Mouse (Mus musculus): ENCODE results near the gene Rabl6. TPM values are rescaled to one million over a fixed set of nuclear protein-coding genes. Genes with fewer than 3 reads are reported as not detected.

Rabl6 gene
- polyA plus RNA-seq, 1 experiment from 2014 or later = 75.9 TPM

- Histone ChIP-seq H3K36me3 (no peaks in the 10 kb centered on the region), H3K4me1 (replicated peaks) (peaks cover 12% of the 10 kb centered on the region), H3K9me3 (no peaks in the 10 kb centered on the region), H3K4me2 (replicated peaks) (peak within 1 kb of the TSS; percentile 74), H3K4me3 (replicated peaks) (peak within 1 kb of the TSS; percentile 51), H3K27me3 (peaks cover 30% of the 10 kb centered on the region), H3K27ac (peak within 1 kb of the TSS; percentile 56), H3K9ac (replicated peaks) (peak within 1 kb of the TSS; percentile 69)
- peak; percentile 94 for ATAC-seq
- 6% methylated on average over 34 of the region's 34 CpGs for WGBS
These were observed 13.2 kb upstream of the Rabl6 start, which contains the start of gene Tmem141 for GRCm38 (mm10) chr2:25621229-25622200. TSS of gene Tmem141 (minus strand) at chr2:25622005.

- no peaks in the 10 kb centered on the region for H3K9me3 ChIP-seq
- peaks cover 33% of the 10 kb centered on the region for H3K27me3 ChIP-seq
- H3K27ac ChIP-seq = no peak overlapping the region
- no peak for ATAC-seq
- WGBS = 92% methylated on average over 4 of the region's 4 CpGs
- H3K4me1 ChIP-seq (replicated peaks) = peaks cover 18% of the 10 kb centered on the region
- H3K36me3 ChIP-seq = no peaks in the 10 kb centered on the region
- no peak overlapping the region for H3K4me3 ChIP-seq (replicated peaks)
- peak overlapping the region; percentile 74 for H3K4me2 ChIP-seq (replicated peaks)
- H3K9ac ChIP-seq (replicated peaks) = no peak overlapping the region; the same call in 1 of the 2 replicates
These were observed 12.5 kb upstream of the Rabl6 start for GRCm38 (mm10) chr2:25620852-25621228.

- Histone ChIP-seq H3K4me2 (replicated peaks) (no peak overlapping the region), H3K4me1 (replicated peaks) (peaks cover 18% of the 10 kb centered on the region), H3K27ac (no peak overlapping the region), H3K36me3 (no peaks in the 10 kb centered on the region), H3K4me3 (replicated peaks) (no peak overlapping the region), H3K27me3 (peaks cover 38% of the 10 kb centered on the region), H3K9me3 (no peaks in the 10 kb centered on the region), H3K9ac (replicated peaks) (no peak overlapping the region)
- ATAC-seq = no peak
- WGBS = 81% methylated on average over 6 of the region's 6 CpGs
These were observed 12.1 kb upstream of the Rabl6 start for GRCm38 (mm10) chr2:25620386-25620785.

DNA sequence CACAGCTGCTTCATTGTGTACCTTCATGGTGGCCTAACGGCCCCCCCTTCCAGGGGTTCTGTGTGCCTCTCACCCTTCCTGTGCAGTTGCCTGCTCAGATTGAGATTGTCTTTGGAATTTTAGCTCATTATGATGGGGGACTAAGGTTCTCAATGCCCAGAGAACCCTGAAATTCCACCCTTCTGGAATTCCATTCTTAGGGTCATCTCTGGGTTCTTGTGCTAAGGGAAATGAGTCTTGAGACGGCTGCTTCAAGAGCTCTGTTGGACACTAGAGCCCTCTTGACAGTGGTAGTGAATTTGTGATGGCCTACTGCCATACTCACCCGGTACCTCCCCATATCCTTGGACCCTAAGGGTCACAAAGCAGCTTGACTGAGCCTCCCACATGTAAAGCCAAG lies 9.3 kb upstream of the Rabl6 start, which contains the start of gene Ccdc183:
Ccdc183 (minus strand) TSS at position 101 of the 400 bp plus-strand sequence.
- Histone ChIP-seq H3K27ac (no peak within 1 kb of the TSS), H3K9ac (replicated peaks) (no peak within 1 kb of the TSS), H3K36me3 (no peaks in the 10 kb centered on the region), H3K4me1 (replicated peaks) (peaks cover 18% of the 10 kb centered on the region), H3K9me3 (no peaks in the 10 kb centered on the region), H3K27me3 (peaks cover 44% of the 10 kb centered on the region), H3K4me2 (replicated peaks) (no peak within 1 kb of the TSS), H3K4me3 (replicated peaks) (no peak within 1 kb of the TSS)
- no peak for ATAC-seq
- 75% methylated on average over 3 of the region's 3 CpGs for WGBS

- Histone ChIP-seq H3K9ac (replicated peaks) (no peak overlapping the region), H3K4me3 (replicated peaks) (no peak overlapping the region), H3K27ac (no peak overlapping the region), H3K4me2 (replicated peaks) (no peak overlapping the region), H3K36me3 (no peaks in the 10 kb centered on the region), H3K9me3 (no peaks in the 10 kb centered on the region), H3K27me3 (peaks cover 44% of the 10 kb centered on the region), H3K4me1 (replicated peaks) (peaks cover 12% of the 10 kb centered on the region)
- WGBS = 23% methylated on average over 22 of the region's 22 CpGs
- no peak for ATAC-seq
These were observed 8.1 kb upstream of the Rabl6 start for GRCm38 (mm10) chr2:25616398-25616797.

GRCm38 (mm10) chr2:25608671-25609070 lies 350 bp upstream of the Rabl6 start:
- Histone ChIP-seq H3K4me3 (replicated peaks) (peak overlapping the region; percentile 81), H3K4me2 (replicated peaks) (peak overlapping the region; percentile 71), H3K4me1 (replicated peaks) (peaks cover 23% of the 10 kb centered on the region), H3K36me3 (no peaks in the 10 kb centered on the region), H3K9ac (replicated peaks) (peak overlapping the region; percentile 53), H3K27ac (peak overlapping the region; percentile 91; the same call in 1 of the 2 replicates), H3K9me3 (no peaks in the 10 kb centered on the region), H3K27me3 (peaks cover 7% of the 10 kb centered on the region)
- 73% methylated on average over 10 of the region's 10 CpGs for WGBS
- peak; percentile 43 for ATAC-seq

- H3K4me2 ChIP-seq (replicated peaks) = no peak overlapping the region
- H3K36me3 ChIP-seq = peaks cover 59% of the 10 kb centered on the region
- H3K9ac ChIP-seq (replicated peaks) = no peak overlapping the region
- H3K4me1 ChIP-seq (replicated peaks) = peaks cover 16% of the 10 kb centered on the region
- no peaks in the 10 kb centered on the region for H3K9me3 ChIP-seq
- no peak overlapping the region for H3K4me3 ChIP-seq (replicated peaks)
- no peaks in the 10 kb centered on the region for H3K27me3 ChIP-seq
- WGBS = 97% methylated on average over 5 of the region's 5 CpGs
- H3K27ac ChIP-seq = no peak overlapping the region
- no peak for ATAC-seq
These were observed 5.8 kb downstream of the Rabl6 start for GRCm38 (mm10) chr2:25602526-25602925.

DNA sequence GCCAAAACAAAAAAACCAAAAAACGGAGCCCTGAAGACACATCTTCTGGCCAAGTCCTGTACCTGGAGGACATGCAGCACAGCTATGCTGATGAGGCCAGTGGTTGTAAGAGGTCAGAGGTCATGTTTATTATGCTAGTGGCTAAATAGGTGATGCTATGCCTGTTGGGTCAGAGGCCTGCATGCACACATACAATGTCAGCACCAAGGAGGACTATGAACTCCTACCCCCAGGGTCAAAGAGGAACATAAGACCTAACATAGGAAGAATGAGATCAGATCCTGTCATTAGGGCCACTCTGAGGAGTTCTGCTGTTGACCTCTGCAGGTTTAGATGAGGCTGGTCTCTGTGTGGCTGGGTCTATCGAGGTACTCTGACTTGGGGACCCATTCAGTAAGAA lies 8.3 kb downstream of the Rabl6 start:
- ATAC-seq = no peak
- no peak overlapping the region for H3K4me2 ChIP-seq (replicated peaks)
- no peaks in the 10 kb centered on the region for H3K27me3 ChIP-seq
- no peak overlapping the region for H3K9ac ChIP-seq (replicated peaks)
- H3K4me3 ChIP-seq (replicated peaks) = no peak overlapping the region
- H3K4me1 ChIP-seq (replicated peaks) = no peaks in the 10 kb centered on the region
- H3K36me3 ChIP-seq = peaks cover 84% of the 10 kb centered on the region
- WGBS = 97% methylated on average over 2 of the region's 2 CpGs
- no peak overlapping the region for H3K27ac ChIP-seq
- H3K9me3 ChIP-seq = no peaks in the 10 kb centered on the region

DNA sequence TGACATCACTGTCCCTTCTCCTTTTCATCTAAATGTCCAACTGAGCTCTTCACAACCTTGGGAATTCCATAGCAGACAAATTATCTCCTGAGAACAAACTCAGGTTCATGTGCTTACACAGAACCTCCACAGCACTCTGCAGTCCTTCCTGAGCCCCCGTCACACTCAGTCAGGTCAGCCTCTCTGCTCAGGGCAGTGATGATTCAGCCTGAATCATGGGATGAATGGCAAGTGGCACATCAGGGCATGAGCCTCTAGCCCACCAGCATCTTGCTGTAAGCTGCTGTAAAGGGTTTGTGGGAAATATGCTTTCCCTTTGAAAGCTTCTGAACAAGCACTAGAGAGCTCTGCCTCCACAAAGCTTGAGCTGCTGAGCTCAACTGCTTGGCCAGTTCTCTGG lies 9.6 kb downstream of the Rabl6 start:
- no peak overlapping the region for H3K9ac ChIP-seq (replicated peaks)
- no peaks in the 10 kb centered on the region for H3K4me1 ChIP-seq (replicated peaks)
- no peak overlapping the region for H3K4me2 ChIP-seq (replicated peaks)
- no peak overlapping the region for H3K4me3 ChIP-seq (replicated peaks)
- H3K9me3 ChIP-seq = no peaks in the 10 kb centered on the region
- no peak overlapping the region for H3K27ac ChIP-seq
- peaks cover 91% of the 10 kb centered on the region for H3K36me3 ChIP-seq
- 94% methylated on average over 1 of the region's 1 CpGs for WGBS
- H3K27me3 ChIP-seq = no peaks in the 10 kb centered on the region
- no peak for ATAC-seq

DNA sequence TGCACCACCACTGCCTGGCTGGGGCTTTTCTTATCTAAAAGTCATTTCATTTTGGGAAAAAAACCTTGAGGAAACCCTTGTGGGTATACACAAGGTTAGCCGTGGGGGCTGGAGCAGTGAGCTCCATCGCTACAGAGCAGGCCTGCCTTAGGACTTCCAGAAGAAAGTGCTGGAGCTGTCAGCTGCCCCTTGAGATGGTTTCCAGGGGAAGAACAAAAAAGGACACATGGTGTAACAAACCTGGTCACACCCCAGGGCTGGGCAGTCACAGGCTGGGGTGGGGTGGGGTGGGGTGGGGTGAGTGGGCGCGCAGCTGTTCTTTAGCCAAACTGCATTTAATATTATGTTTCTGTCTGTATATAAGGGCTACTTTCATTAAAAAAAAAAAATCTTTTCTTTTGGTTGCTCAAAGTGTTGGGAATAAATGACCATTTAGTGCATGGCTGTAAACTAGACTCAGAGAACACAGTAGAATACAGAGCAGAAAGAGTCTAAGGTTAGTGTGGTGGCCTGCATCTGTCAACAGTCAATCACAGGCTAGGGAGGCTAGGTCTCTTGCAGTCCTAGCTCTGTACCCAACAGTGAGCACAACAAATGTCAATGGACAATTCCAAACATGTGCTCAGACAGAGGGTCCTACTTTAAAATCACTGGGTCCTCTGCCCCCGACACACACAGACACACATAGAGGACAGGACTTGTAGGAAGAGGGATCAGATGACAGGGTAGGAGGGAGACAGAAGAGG lies 11.4 kb downstream of the Rabl6 start:
- Histone ChIP-seq H3K4me1 (replicated peaks) (no peaks in the 10 kb centered on the region), H3K4me3 (replicated peaks) (no peak overlapping the region), H3K4me2 (replicated peaks) (no peak overlapping the region), H3K9me3 (no peaks in the 10 kb centered on the region), H3K9ac (replicated peaks) (no peak overlapping the region), H3K27ac (no peak overlapping the region), H3K27me3 (no peaks in the 10 kb centered on the region), H3K36me3 (peaks cover 95% of the 10 kb centered on the region)
- no peak for ATAC-seq
- 95% methylated on average over 5 of the region's 5 CpGs for WGBS

- Histone ChIP-seq H3K36me3 (peaks cover 93% of the 10 kb centered on the region), H3K27me3 (no peaks in the 10 kb centered on the region), H3K9ac (replicated peaks) (no peak overlapping the region), H3K9me3 (no peaks in the 10 kb centered on the region), H3K4me1 (replicated peaks) (no peaks in the 10 kb centered on the region), H3K27ac (no peak overlapping the region), H3K4me2 (replicated peaks) (no peak overlapping the region), H3K4me3 (replicated peaks) (no peak overlapping the region)
- no peak for ATAC-seq
- WGBS = 92% methylated on average over 2 of the region's 2 CpGs
These were observed 16.5 kb downstream of the Rabl6 start for GRCm38 (mm10) chr2:25591863-25592262.

All from midbrain, embryonic 13.5 days (tissue).